Mouse (Mus musculus): ENCODE results near the gene Prr5.

- TF ChIP-seq CTCF (IDR thresholded peaks at IDR 0.05; ENCODE audit: low read depth) (no peak), EP300 (IDR thresholded peaks at IDR 0.05; ENCODE audit: low read depth) (no peak)
Observed at GRCm38 (mm10) chr15:84720291-84721204, 51.1 kb downstream of the Prr5 start.
